Mouse (Mus musculus) macrophage (primary cell): ENCODE results near the gene Wbp1l. TPM values are rescaled to one million over a fixed set of nuclear protein-coding genes. Genes with fewer than 3 reads are reported as not detected.

Source experiments
- H3K27ac ChIP-seq: fragments of 350-480 bp; formaldehyde crosslinking; 2 replicates; pipeline ENCODE4 v1.9.0; 2021
- H3K36me3 ChIP-seq: fragments of 350-480 bp; formaldehyde crosslinking; 2 replicates; pipeline ENCODE4 v1.9.0; 2021; ENCODE audit errors: inconsistent target
- H3K4me3 ChIP-seq: fragments of 350-480 bp; formaldehyde crosslinking; 2 replicates; pipeline ENCODE4 v1.9.0; 2021; ENCODE audit errors: inconsistent target
- H3K79me2 ChIP-seq: fragments of 350-480 bp; formaldehyde crosslinking; 2 replicates; pipeline ENCODE4 v1.9.0; 2021; ENCODE audit errors: inconsistent target
- WGBS: methylation state at CpG from one replicate; pipeline ENCODE4 v1.1.7; 2026; ENCODE audit warnings: inconsistent platforms; ENCODE audit not compliant: missing documents; 5-methylcytosine and 5-hydroxymethylcytosine counted together
- polyA plus RNA-seq: library from polyadenylated mRNA; stranded (reverse); fragments of 250-400 nt; gene quantifications from 3 replicates; pipeline ENCODE4 v1.2.4, GENCODE M21; 2018; ENCODE audit warnings: inconsistent platforms

Gene Wbp1l
- polyA plus RNA-seq, 1 experiment from 2014 or later = 59.3 TPM

GRCm38 (mm10) chr19:46647850-46648249 lies 49.0 kb downstream of the Wbp1l start:
- Histone ChIP-seq H3K4me3 (no peak overlapping the region), H3K27ac (no peak overlapping the region), H3K79me2 (peaks cover 46% of the 10 kb centered on the region; the same call in 1 of the 2 replicates), H3K36me3 (peaks cover 21% of the 10 kb centered on the region; the same call in 1 of the 2 replicates)
- WGBS = 83% methylated on average over 8 of the region's 8 CpGs

- 18% methylated on average over 14 of the region's 14 CpGs for WGBS
- H3K79me2 ChIP-seq = peaks cover 39% of the 10 kb centered on the region; the same call in 1 of the 2 replicates
- no peak overlapping the region for H3K27ac ChIP-seq
- no peak overlapping the region for H3K4me3 ChIP-seq
- peaks cover 21% of the 10 kb centered on the region; the same call in 1 of the 2 replicates for H3K36me3 ChIP-seq
These were observed 49.7 kb downstream of the Wbp1l start for GRCm38 (mm10) chr19:46648565-46648964.

- no peak overlapping the region for H3K27ac ChIP-seq
- peaks cover 19% of the 10 kb centered on the region; the same call in 1 of the 2 replicates for H3K79me2 ChIP-seq
- WGBS = 95% methylated on average over 5 of the region's 5 CpGs
- H3K36me3 ChIP-seq = peaks cover 26% of the 10 kb centered on the region
- no peak overlapping the region for H3K4me3 ChIP-seq
These were observed 54.3 kb downstream of the Wbp1l start for GRCm38 (mm10) chr19:46653188-46653587.

GRCm38 (mm10) chr19:46653616-46654235 lies 54.8 kb downstream of the Wbp1l start:
- H3K79me2 ChIP-seq = peaks cover 19% of the 10 kb centered on the region; the same call in 1 of the 2 replicates
- WGBS = 48% methylated on average over 14 of the region's 14 CpGs
- H3K36me3 ChIP-seq = peaks cover 26% of the 10 kb centered on the region
- H3K27ac ChIP-seq = no peak overlapping the region
- no peak overlapping the region for H3K4me3 ChIP-seq

- Histone ChIP-seq H3K36me3 (peaks cover 26% of the 10 kb centered on the region), H3K27ac (no peak overlapping the region), H3K4me3 (no peak overlapping the region), H3K79me2 (peaks cover 2% of the 10 kb centered on the region; the same call in 1 of the 2 replicates)
- 99% methylated on average over 10 of the region's 10 CpGs for WGBS
These were observed 56.7 kb downstream of the Wbp1l start for GRCm38 (mm10) chr19:46655626-46656025.

GRCm38 (mm10) chr19:46656151-46656840 lies 57.4 kb downstream of the Wbp1l start:
- Histone ChIP-seq H3K36me3 (peaks cover 26% of the 10 kb centered on the region), H3K27ac (no peak overlapping the region)
- WGBS = 96% methylated on average over 18 of the region's 21 CpGs

GRCm38 (mm10) chr19:46657339-46658020 lies 58.6 kb downstream of the Wbp1l start:
- H3K36me3 ChIP-seq = peaks cover 26% of the 10 kb centered on the region
- H3K79me2 ChIP-seq = no peaks in the 10 kb centered on the region
- 79% methylated on average over 3 of the region's 3 CpGs for WGBS
- no peak overlapping the region for H3K4me3 ChIP-seq
- no peak overlapping the region for H3K27ac ChIP-seq

More at GRCm38 (mm10) chr19:46656151-46656840, 57.4 kb downstream of the Wbp1l start:
- H3K79me2 ChIP-seq = no peaks in the 10 kb centered on the region; the same call in 1 of the 2 replicates
- no peak overlapping the region for H3K4me3 ChIP-seq

GRCm38 (mm10) chr19:46658348-46658747 lies 59.5 kb downstream of the Wbp1l start:
- Histone ChIP-seq H3K79me2 (no peaks in the 10 kb centered on the region), H3K36me3 (peaks cover 26% of the 10 kb centered on the region), H3K27ac (no peak overlapping the region), H3K4me3 (no peak overlapping the region)
- 98% methylated on average over 7 of the region's 7 CpGs for WGBS

- H3K4me3 ChIP-seq = no peak overlapping the region
- no peak overlapping the region for H3K27ac ChIP-seq
- no peaks in the 10 kb centered on the region for H3K79me2 ChIP-seq
- WGBS = 81% methylated on average over 8 of the region's 9 CpGs
- peaks cover 26% of the 10 kb centered on the region for H3K36me3 ChIP-seq
These were observed 60.0 kb downstream of the Wbp1l start for GRCm38 (mm10) chr19:46658851-46659250.

GRCm38 (mm10) chr19:46661511-46661910 lies 62.6 kb downstream of the Wbp1l start:
- 67% methylated on average over 4 of the region's 4 CpGs for WGBS
- no peak overlapping the region for H3K27ac ChIP-seq
- no peaks in the 10 kb centered on the region for H3K79me2 ChIP-seq
- no peak overlapping the region for H3K4me3 ChIP-seq
- peaks cover 3% of the 10 kb centered on the region; the same call in 1 of the 2 replicates for H3K36me3 ChIP-seq

- Histone ChIP-seq H3K4me3 (no peak overlapping the region), H3K27ac (no peak overlapping the region), H3K36me3 (no peaks in the 10 kb centered on the region), H3K79me2 (no peaks in the 10 kb centered on the region)
- WGBS = 69% methylated on average over 8 of the region's 8 CpGs
These were observed 63.3 kb downstream of the Wbp1l start for GRCm38 (mm10) chr19:46662214-46662613.

GRCm38 (mm10) chr19:46662784-46663183 lies 63.9 kb downstream of the Wbp1l start:
- 82% methylated on average over 6 of the region's 6 CpGs for WGBS
- H3K4me3 ChIP-seq = no peak overlapping the region
- no peak overlapping the region for H3K27ac ChIP-seq
- H3K79me2 ChIP-seq = no peaks in the 10 kb centered on the region
- no peaks in the 10 kb centered on the region for H3K36me3 ChIP-seq

GRCm38 (mm10) chr19:46665474-46665873 lies 66.6 kb downstream of the Wbp1l start:
- Histone ChIP-seq H3K27ac (no peak overlapping the region), H3K79me2 (no peaks in the 10 kb centered on the region), H3K36me3 (no peaks in the 10 kb centered on the region), H3K4me3 (no peak overlapping the region)
- 84% methylated on average over 7 of the region's 7 CpGs for WGBS

- Histone ChIP-seq H3K79me2 (no peaks in the 10 kb centered on the region), H3K27ac (no peak overlapping the region), H3K4me3 (no peak overlapping the region), H3K36me3 (no peaks in the 10 kb centered on the region)
- WGBS = 81% methylated on average over 11 of the region's 11 CpGs
These were observed 68.4 kb downstream of the Wbp1l start for GRCm38 (mm10) chr19:46667300-46667699.

- Histone ChIP-seq H3K27ac (no peak overlapping the region), H3K4me3 (no peak overlapping the region), H3K79me2 (no peaks in the 10 kb centered on the region), H3K36me3 (no peaks in the 10 kb centered on the region)
- WGBS = 93% methylated on average over 10 of the region's 10 CpGs
These were observed 69.4 kb downstream of the Wbp1l start for GRCm38 (mm10) chr19:46668263-46668662.
